Mouse (Mus musculus) G1E (cell line): ENCODE measurements around the gene Rfx4.

ENCODE experiments used
- CTCF ChIP-seq: IDR thresholded peaks from 2 replicates; pipeline ENCODE4 v1.5.1; 2012; ENCODE audit warnings: low read depth, low read length, inconsistent platforms, mixed read lengths
- GATA2 ChIP-seq: IDR thresholded peaks from 2 replicates; pipeline ENCODE4 v1.6.1; 2012; ENCODE audit warnings: low read depth, low read length, inconsistent platforms, borderline replicate concordance
- TAL1 ChIP-seq: conservative IDR thresholded peaks from 2 replicates; pipeline ENCODE4 v1.6.1; 2012; ENCODE audit warnings: low read depth, low read length, inconsistent platforms, mixed read lengths

DNA sequence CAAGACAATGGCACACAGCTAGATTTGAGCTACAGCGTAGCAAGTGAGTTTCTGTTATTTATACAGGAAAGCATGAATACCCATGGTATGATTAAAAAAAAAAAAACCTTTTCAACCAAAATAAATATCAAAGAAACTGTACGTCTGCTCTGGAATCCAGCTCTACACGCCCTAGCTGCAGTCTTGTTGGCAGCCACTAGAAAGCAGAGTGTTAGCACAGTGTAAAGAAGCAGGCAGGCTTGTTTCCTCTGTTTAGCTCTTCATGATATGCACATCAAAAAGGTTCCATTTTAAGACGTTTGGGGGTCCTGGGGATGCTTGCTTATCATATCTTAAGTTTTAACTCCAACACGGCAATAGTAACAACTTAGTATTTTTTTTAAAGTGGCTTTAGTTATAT lies 43.9 kb upstream of the Rfx4 start:
- TF ChIP-seq CTCF (no peak), TAL1 (no peak), GATA2 (no peak)
